Mouse (Mus musculus) small intestine, adult 2 months (tissue): Measurements from ENCODE around the gene Btnl6.
"Not testable (repeated sequence)": the region's sequence is repeated elsewhere in the genome, so short reads cannot be mapped to it uniquely, and the experiment has no call there.

Source experiments
- CTCF ChIP-seq: fragments of 200-500 bp; IDR thresholded peaks from 2 replicates; pipeline ENCODE4 v1.5.1; 2012; ENCODE audit warnings: low read depth, mild to moderate bottlenecking, control low read depth, inconsistent platforms, low read length, moderate library complexity, mixed read lengths; ENCODE audit not compliant: insufficient replicate concordance, insufficient read length; ENCODE audit errors: extremely low read depth
- POLR2A ChIP-seq: fragments of 200-500 bp; IDR thresholded peaks from 2 replicates; pipeline ENCODE4 v1.6.1; 2012; ENCODE audit warnings: low read depth, mild to moderate bottlenecking, control low read depth, inconsistent platforms, low read length, moderate library complexity

GRCm38 (mm10) chr17:34495156-34495555 lies 22.0 kb downstream of the Btnl6 start:
- TF ChIP-seq CTCF = not testable (repeated sequence)
- peak; percentile 41; the same call in 1 of the 2 replicates for TF ChIP-seq POLR2A
